Mouse (Mus musculus): ENCODE measurements at regions not wholly inside any gene's neighbourhood (a gene's known extent, or its start where the extent isn't known, plus 50 kb on each side); places are given as distances from the start of the nearest gene placed in this dataset.

DNA sequence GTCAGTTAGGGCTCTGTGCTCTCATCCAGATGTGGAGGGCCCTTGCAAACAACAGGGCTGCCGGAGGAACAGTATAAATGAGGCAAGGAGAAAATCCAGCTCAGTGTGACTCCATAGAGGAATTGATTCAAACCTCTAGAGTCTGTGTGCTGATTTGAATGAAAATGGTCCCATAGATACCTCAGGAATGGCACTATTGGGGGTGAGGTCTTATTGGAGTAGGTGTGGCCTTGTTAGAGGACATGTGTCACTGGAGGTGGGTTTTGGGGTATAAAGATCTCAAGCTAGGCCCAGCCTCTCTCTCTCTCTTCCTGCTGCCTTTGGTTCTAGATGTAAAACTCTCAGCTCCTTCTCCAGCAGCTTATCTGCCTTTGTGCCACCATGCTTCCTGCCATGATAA, 79.7 kb upstream of the Pgrmc2 start:
- WGBS, result 95% methylated on average over 1 of the region's 1 CpGs
- Histone ChIP-seq H3K4me3 (replicated peaks; ENCODE audit: extremely low read depth, low read depth, low read length) (no peak overlapping the region), H3K4me1 (ENCODE audit: control insufficient read depth, insufficient read depth, low read length) (no peaks in the 10 kb centered on the region)
- no peak for TF ChIP-seq CTCF (IDR thresholded peaks at IDR 0.05; ENCODE audit: insufficient read depth, low read length)
- no peak for TF ChIP-seq POLR2A (IDR thresholded peaks at IDR 0.05; ENCODE audit: borderline replicate concordance, extremely low read depth, low read depth, low read length)
- DNase-seq, result no peak

DNA sequence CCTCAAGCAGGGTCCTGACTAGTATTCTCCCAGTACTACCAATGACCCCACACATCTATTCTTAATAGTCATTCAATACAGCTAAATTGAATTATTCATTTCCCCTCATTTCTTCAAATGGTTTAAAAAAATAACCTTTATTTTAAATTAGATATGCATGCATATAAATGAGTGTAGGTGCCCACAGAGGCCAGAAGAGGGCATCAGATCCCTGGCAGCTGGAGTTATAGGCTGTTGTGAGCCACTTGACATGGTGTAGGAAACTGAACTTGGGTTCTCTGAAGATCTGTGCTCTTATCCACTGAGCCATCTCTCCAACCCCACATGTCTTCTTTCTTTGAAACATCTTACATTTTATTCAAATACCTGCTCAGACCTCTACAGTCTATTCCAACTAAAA, 77.8 kb upstream of the Pgrmc2 start:
- TF ChIP-seq POLR2A (IDR thresholded peaks at IDR 0.05; ENCODE audit: borderline replicate concordance, extremely low read depth, low read depth, low read length) (no peak), CTCF (IDR thresholded peaks at IDR 0.05; ENCODE audit: insufficient read depth, low read length) (no peak)
- no peak for DNase-seq

DNA sequence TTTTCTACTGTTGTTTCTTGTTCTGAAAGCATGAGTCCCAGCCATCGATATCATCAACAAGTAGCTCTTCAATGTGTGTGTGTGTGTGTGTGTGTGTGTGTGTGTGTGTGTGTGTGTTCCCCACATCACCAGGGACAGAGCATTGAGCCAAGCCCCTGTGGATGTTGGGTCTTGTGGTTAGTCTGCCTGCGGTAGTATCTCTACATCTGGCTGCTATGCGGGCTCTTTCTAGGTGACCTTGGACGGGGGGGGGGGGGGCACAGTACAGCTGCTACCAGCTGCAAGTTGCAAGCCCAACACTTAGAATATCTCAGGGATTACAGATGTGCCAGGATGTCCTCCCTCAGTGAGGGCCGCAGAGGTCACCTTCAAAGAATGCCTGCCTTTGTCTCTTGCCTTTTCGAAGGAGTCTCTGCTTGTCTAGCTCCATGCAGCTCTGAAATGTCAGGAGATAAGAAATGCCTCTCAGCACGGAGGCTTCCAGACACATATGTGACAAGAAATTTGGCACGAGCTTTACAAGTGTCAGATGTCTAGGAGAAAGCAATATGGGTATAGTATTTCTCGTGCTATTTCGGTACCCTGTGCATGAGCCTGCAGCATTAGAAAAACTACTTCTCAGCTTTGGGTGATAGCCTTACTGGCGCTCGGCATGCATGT, 75.6 kb upstream of the Pgrmc2 start:
- H3K4me3 ChIP-seq (replicated peaks; ENCODE audit: extremely low read depth, low read depth, low read length), result no peak overlapping the region
- DNase-seq, result no peak
- no peaks in the 10 kb centered on the region for H3K4me1 ChIP-seq (ENCODE audit: control insufficient read depth, insufficient read depth, low read length)
- TF ChIP-seq CTCF (IDR thresholded peaks at IDR 0.05; ENCODE audit: insufficient read depth, low read length), result no peak
- no peak for TF ChIP-seq POLR2A (IDR thresholded peaks at IDR 0.05; ENCODE audit: borderline replicate concordance, extremely low read depth, low read depth, low read length)
- WGBS, result 61% methylated on average over 12 of the region's 12 CpGs

More for the DNA sequence above, 77.8 kb upstream of the Pgrmc2 start:
- no peaks in the 10 kb centered on the region for H3K4me1 ChIP-seq (ENCODE audit: control insufficient read depth, insufficient read depth, low read length)
- no peak overlapping the region for H3K4me3 ChIP-seq (replicated peaks; ENCODE audit: extremely low read depth, low read depth, low read length)

DNA sequence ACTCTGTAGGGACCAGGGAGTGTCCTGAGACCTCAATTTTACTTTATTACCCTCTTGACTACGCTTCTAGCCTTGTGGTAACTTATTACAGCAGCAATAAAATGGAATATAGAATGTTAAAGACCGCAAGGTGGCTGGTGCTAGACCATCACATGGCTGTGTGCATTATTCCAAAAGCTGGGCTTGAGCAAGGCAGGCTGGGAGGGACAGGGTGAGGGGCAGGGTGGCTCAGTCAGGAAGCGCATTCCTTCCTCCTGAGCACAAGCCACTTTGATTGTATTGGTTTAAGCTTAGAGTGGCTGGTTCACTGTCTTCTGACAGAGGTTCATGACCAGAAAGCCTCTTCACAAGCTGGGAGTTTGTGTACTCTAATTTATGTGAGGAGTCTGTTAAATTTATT, 74.6 kb upstream of the Pgrmc2 start:
- TF ChIP-seq POLR2A (IDR thresholded peaks at IDR 0.05; ENCODE audit: borderline replicate concordance, extremely low read depth, low read depth, low read length), result no peak
- no peak for TF ChIP-seq CTCF (IDR thresholded peaks at IDR 0.05; ENCODE audit: insufficient read depth, low read length)
- Histone ChIP-seq H3K4me3 (replicated peaks; ENCODE audit: extremely low read depth, low read depth, low read length) (no peak overlapping the region), H3K4me1 (ENCODE audit: control insufficient read depth, insufficient read depth, low read length) (no peaks in the 10 kb centered on the region)
- 88% methylated on average over 3 of the region's 3 CpGs for WGBS
- no peak for DNase-seq

DNA sequence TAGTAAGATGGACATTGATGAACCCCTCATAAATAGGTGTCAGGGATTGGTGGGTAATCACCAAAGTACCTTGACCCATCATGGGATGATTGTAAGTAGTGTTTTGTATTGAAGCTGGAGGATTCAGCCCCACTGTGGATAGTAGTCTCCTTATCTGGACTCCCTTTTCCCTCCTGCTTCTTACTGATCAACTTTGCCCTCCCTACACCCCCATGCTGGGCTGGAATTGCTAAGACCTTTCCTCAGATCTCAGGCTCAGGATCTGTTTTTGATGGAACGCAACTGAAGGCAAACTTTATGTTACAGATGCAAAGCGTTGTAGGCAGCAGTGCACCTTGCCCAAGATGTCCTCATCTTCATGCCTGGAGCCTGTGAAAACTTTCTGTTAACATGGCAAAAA, 73.7 kb upstream of the Pgrmc2 start:
- 97% methylated on average over 2 of the region's 2 CpGs for WGBS
- no peak for TF ChIP-seq CTCF (IDR thresholded peaks at IDR 0.05; ENCODE audit: insufficient read depth, low read length)
- no peak for TF ChIP-seq POLR2A (IDR thresholded peaks at IDR 0.05; ENCODE audit: borderline replicate concordance, extremely low read depth, low read depth, low read length)

DNA sequence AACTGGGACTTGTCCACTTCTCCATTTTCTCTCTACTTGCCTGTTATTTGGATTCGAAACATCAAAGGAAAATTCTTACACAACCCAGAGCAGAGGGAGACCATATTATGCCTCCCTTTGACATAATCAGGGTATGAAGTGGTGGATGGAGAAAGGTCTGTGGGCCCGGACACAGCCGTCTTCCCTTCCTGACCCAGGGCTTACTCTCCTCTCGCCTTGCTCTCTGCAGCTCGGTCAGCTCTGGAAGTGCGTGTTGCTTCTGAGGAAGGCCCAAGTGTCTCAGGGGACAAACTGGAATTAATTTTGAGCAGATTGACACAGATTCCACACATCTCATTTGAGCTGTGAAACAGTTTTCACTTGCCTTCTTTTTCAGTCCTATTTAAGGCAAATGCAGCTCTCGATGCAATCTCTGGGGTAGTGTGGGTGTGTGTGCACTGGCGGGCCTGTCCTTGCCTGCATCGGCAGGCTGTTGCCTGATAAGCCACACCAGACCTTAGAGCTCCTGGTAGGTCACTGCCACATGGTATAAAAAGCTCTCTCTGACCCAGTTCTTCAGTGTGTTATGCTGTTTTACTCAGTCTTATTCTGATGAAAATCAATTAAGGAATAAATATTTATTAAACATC, 72.4 kb upstream of the Pgrmc2 start:
- DNase-seq, result no peak
- no peak overlapping the region for H3K4me3 ChIP-seq (replicated peaks; ENCODE audit: extremely low read depth, low read depth, low read length)
- no peaks in the 10 kb centered on the region for H3K4me1 ChIP-seq (ENCODE audit: control insufficient read depth, insufficient read depth, low read length)
- TF ChIP-seq POLR2A (IDR thresholded peaks at IDR 0.05; ENCODE audit: borderline replicate concordance, extremely low read depth, low read depth, low read length) (no peak), CTCF (IDR thresholded peaks at IDR 0.05; ENCODE audit: insufficient read depth, low read length) (no peak)
- 77% methylated on average over 9 of the region's 9 CpGs for WGBS

More for the DNA sequence above, 73.7 kb upstream of the Pgrmc2 start:
- no peaks in the 10 kb centered on the region for H3K4me1 ChIP-seq (ENCODE audit: control insufficient read depth, insufficient read depth, low read length)
- H3K4me3 ChIP-seq (replicated peaks; ENCODE audit: extremely low read depth, low read depth, low read length), result no peak overlapping the region
- no peak for DNase-seq

DNA sequence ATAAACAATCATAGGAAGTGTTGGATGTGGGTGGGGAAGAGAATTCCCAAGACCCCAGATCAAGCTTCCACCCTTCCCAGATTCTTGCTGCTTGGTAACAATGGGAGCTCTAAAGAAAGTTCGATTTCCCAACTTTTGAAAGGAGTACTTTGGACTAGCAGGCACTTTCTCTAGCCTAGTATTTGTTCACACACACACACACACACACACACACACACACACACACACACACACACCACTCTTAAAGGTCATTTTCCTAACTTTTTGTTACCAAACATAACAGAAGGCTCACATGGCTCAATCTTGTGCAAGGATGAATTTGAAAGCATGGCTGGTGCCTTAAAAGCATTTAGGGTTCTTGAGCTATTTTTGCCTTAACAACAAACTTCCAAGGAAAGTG, 71.6 kb upstream of the Pgrmc2 start:
- DNase-seq, result no peak
- H3K4me3 ChIP-seq (replicated peaks; ENCODE audit: extremely low read depth, low read depth, low read length), result no peak overlapping the region
- TF ChIP-seq CTCF (IDR thresholded peaks at IDR 0.05; ENCODE audit: insufficient read depth, low read length) (no peak), POLR2A (IDR thresholded peaks at IDR 0.05; ENCODE audit: borderline replicate concordance, extremely low read depth, low read depth, low read length) (no peak)
- H3K4me1 ChIP-seq (ENCODE audit: control insufficient read depth, insufficient read depth, low read length), result no peaks in the 10 kb centered on the region
- WGBS, result 48% methylated on average over 1 of the region's 1 CpGs

DNA sequence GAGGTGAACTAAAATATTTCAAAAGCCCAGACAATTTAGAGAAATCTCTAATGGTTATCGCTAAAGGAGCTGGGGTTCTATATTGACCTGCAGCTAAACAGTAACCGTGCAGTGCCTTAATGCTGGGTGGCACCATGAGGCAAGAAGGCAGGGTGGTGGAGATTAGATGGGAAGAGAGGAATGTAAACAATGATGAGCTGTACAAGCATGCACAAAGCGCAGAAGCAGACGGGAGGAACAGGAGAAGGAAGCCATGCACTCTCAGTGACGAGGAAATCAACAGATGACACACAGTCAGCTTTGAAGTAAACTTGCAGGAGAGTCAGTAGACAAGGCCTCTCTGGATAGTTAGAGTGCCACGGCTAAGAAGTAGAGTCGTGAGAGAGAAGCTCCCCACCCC, 69.1 kb upstream of the Pgrmc2 start:
- no peaks in the 10 kb centered on the region for H3K4me1 ChIP-seq (ENCODE audit: control insufficient read depth, insufficient read depth, low read length)
- TF ChIP-seq POLR2A (IDR thresholded peaks at IDR 0.05; ENCODE audit: borderline replicate concordance, extremely low read depth, low read depth, low read length), result no peak
- TF ChIP-seq CTCF (IDR thresholded peaks at IDR 0.05; ENCODE audit: insufficient read depth, low read length), result no peak
- WGBS, result 47% methylated on average over 7 of the region's 7 CpGs
- H3K4me3 ChIP-seq (replicated peaks; ENCODE audit: extremely low read depth, low read depth, low read length), result no peak overlapping the region
- no peak for DNase-seq

DNA sequence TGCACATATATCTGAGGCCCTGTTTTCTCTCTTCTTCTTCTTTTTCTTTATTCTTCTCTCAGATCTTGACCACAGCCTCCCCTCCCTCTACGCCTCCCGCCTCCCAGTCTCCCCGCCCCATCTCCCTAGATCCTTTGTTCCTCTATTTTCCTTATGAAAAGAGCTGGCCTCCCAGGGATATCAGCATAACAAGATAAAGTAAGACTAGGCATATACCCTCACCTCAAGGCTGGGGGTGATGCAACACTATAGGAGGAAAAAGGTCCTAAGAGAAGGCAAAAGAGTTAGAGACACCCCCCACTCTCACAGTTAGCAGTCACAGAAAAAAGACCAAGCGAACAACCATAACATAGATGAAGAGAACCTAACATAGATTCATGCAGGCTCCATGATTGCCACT, 57.5 kb upstream of the Pgrmc2 start:
- no peaks in the 10 kb centered on the region for H3K4me1 ChIP-seq (ENCODE audit: control insufficient read depth, insufficient read depth, low read length)
- H3K4me3 ChIP-seq (replicated peaks; ENCODE audit: extremely low read depth, low read depth, low read length), result no peak overlapping the region
- WGBS, result 96% methylated on average over 4 of the region's 4 CpGs
- no peak for TF ChIP-seq POLR2A (IDR thresholded peaks at IDR 0.05; ENCODE audit: borderline replicate concordance, extremely low read depth, low read depth, low read length)
- no peak for TF ChIP-seq CTCF (IDR thresholded peaks at IDR 0.05; ENCODE audit: insufficient read depth, low read length)
- DNase-seq, result no peak

DNA sequence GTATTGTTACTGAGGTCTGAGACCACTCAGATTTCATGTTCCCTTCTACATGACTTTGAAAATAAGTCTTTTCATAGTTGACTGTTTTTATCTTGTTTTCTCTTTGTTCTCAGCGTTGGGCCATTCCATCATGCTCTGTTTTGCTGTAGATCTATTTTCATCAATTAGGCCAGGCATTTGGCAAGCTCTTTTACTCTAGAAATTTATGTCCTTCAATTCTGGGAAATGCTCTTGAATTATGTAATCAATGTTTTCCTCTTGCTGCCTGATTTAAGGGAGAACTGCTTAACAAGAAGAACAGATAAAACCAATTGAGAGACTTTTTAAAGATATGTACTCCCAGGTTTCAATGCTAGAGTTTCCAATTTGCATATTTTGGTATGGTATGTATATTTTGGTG, 55.1 kb upstream of the Pgrmc2 start:
- H3K4me1 ChIP-seq (ENCODE audit: control insufficient read depth, insufficient read depth, low read length), result no peaks in the 10 kb centered on the region
- TF ChIP-seq POLR2A (IDR thresholded peaks at IDR 0.05; ENCODE audit: borderline replicate concordance, extremely low read depth, low read depth, low read length), result no peak
- TF ChIP-seq CTCF (IDR thresholded peaks at IDR 0.05; ENCODE audit: insufficient read depth, low read length), result no peak
- no peak overlapping the region for H3K4me3 ChIP-seq (replicated peaks; ENCODE audit: extremely low read depth, low read depth, low read length)
- DNase-seq, result no peak
- 54% methylated on average over 1 of the region's 1 CpGs for WGBS
